In the genomic region with DNA sequence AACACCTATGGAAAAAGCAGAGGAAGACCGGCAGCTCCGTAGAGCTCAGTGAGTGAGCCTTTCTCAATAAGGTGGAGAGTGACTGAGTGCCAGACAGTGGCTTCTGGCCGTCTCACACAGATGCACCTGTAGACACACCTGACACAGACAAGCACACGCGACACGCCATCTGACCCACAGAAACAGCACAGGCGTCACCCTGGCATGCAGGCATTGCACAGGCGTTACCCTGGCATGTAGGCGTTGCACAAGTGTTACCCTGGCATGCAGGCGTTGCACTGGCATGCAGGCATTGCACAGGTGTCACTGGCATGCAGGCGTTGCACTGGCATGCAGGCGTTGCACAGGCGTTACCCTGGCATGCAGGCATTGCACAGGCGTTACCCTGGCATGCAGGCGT, we compare ENCODE assay signal across 26 mouse cellular contexts. TPM values are rescaled to one million over a fixed set of nuclear protein-coding genes. Genes with fewer than 3 reads are reported as not detected.
DNase-seq lines count a peak whose midpoint lies in the region; ATAC-seq and TF ChIP-seq lines count a peak whose summit lies in the region.
"Had no signal": no experiment of that assay in that cellular context is flagged by ENCODE, and none has a peak within 500 bp of the region (broad histone marks: within the 10 kb centered on the region; RNA-seq: fewer than 3 reads in every experiment).

No protein-coding gene starts in this region.

- H3K4me3 ChIP-seq in heart, embryonic 11.5 days (ENCODE audit: low read depth, low read length), result no peak overlapping the region
- H3K4me3 ChIP-seq in megakaryocyte, embryonic 14.5 days (replicated peaks), result peak overlapping the region; percentile 46
- H3K4me3 ChIP-seq in myocyte, result no peak overlapping the region
- no peak overlapping the region for H3K4me3 ChIP-seq in liver, postnatal 0 days (ENCODE audit: low read depth, low read length)

- TF ChIP-seq CTCF in liver, postnatal 0 days (IDR thresholded peaks at IDR 0.05; ENCODE audit: low read depth), result no peak

- H3ac ChIP-seq in myocyte (ENCODE audit: control insufficient read depth, insufficient read length), result no peak overlapping the region

- no peak overlapping the region for H3K4me2 ChIP-seq in heart, embryonic 11.5 days
- H3K4me2 ChIP-seq in myocyte (ENCODE audit: low read depth), result no peak overlapping the region
- no peak overlapping the region for H3K4me2 ChIP-seq in liver, postnatal 0 days (ENCODE audit: low read depth, low read length)

- no peak overlapping the region for H3K27ac ChIP-seq in heart, embryonic 11.5 days (ENCODE audit: low read depth, low read length)
- no peak overlapping the region for H3K27ac ChIP-seq in liver, postnatal 0 days (ENCODE audit: low read depth)

- TF ChIP-seq EP300 in liver, postnatal 0 days (IDR thresholded peaks at IDR 0.05; ENCODE audit: low read depth), result no peak

- no peak for TF ChIP-seq POLR2A in myocyte (IDR thresholded peaks at IDR 0.05; ENCODE audit: insufficient read length, low read depth)

- no peaks in the 10 kb centered on the region for H3K9me3 ChIP-seq in heart, embryonic 11.5 days (replicated peaks; ENCODE audit: control insufficient read depth, low read length)
- no peaks in the 10 kb centered on the region for H3K9me3 ChIP-seq in megakaryocyte, embryonic 14.5 days
- H3K9me3 ChIP-seq in liver, postnatal 0 days (ENCODE audit: low read length), result no peaks in the 10 kb centered on the region
- H3K9me3 ChIP-seq: G1E had no signal

- peak; percentile 80 for DNase-seq in heart, adult 11 months
- no peak for DNase-seq in liver, postnatal 0 days
- no peak for DNase-seq in adipocyte (ENCODE audit: low spot score)
- DNase-seq: adrenal gland, adult 2 months; adrenal gland, adult 8-10 months; adrenal gland, postnatal 10 days; adrenal gland, postnatal 14 days; adrenal gland, postnatal 25 days; adrenal gland, postnatal 36 days; B cell, adult 2 months; cerebellum, adult 11 months; cerebellum, adult 11-12 months; cerebellum, adult 18-20 months had no signal

- H3K9ac ChIP-seq in heart, embryonic 11.5 days (ENCODE audit: low read depth, low read length), result no peak overlapping the region
- no peak overlapping the region for H3K9ac ChIP-seq in liver, postnatal 0 days (replicated peaks)

- H3K4me1 ChIP-seq in heart, embryonic 11.5 days (ENCODE audit: control insufficient read depth, insufficient read depth, low read length), result peaks cover 18% of the 10 kb centered on the region
- peaks cover 47% of the 10 kb centered on the region for H3K4me1 ChIP-seq in megakaryocyte, embryonic 14.5 days
- H3K4me1 ChIP-seq in liver, postnatal 0 days (ENCODE audit: insufficient read depth), result no peaks in the 10 kb centered on the region

- no peaks in the 10 kb centered on the region for H3K79me2 ChIP-seq in myocyte (ENCODE audit: control insufficient read depth, insufficient read depth)

- 91% methylated on average over 15 of the region's 15 CpGs for WGBS in heart, embryonic 11.5 days (ENCODE audit: insufficient replicate concordance)
- 87% methylated on average over 15 of the region's 15 CpGs for WGBS in liver, postnatal 0 days (ENCODE audit: insufficient replicate concordance)

- H3K36me3 ChIP-seq in heart, embryonic 11.5 days (ENCODE audit: control insufficient read depth, insufficient read depth, low read length), result no peaks in the 10 kb centered on the region
- peaks cover 20% of the 10 kb centered on the region for H3K36me3 ChIP-seq in megakaryocyte, embryonic 14.5 days (replicated peaks; ENCODE audit: low read length)
- H3K36me3 ChIP-seq in myocyte (ENCODE audit: control insufficient read depth, insufficient read depth), result no peaks in the 10 kb centered on the region
- H3K36me3 ChIP-seq in liver, postnatal 0 days (replicated peaks; ENCODE audit: insufficient read depth, low read length), result no peaks in the 10 kb centered on the region
- H3K36me3 ChIP-seq: G1E had no signal

- ATAC-seq in heart, embryonic 11.5 days (replicated peaks; ENCODE audit: insufficient number of reproducible peaks, low FRiP score, low TSS enrichment), result no peak
- ATAC-seq in megakaryocyte, adult 5-6 weeks (ENCODE audit: poor library complexity, severe bottlenecking), result no peak
- 0 out of 2 replicates have a peak, but pooled peaks have one; percentile 38 for ATAC-seq in erythroblast, adult 5-6 weeks (replicated peaks; ENCODE audit: low FRiP score, poor library complexity, severe bottlenecking)
- no peak for ATAC-seq in liver, postnatal 0 days
- ATAC-seq: activated CD4-positive, CD25-positive, alpha-beta regulatory T cell, adult 4 months; CD4-positive, CD25-positive, alpha-beta regulatory T cell, adult 4 months; Patski had no signal

- no peaks in the 10 kb centered on the region for H3K27me3 ChIP-seq in heart, embryonic 11.5 days (ENCODE audit: control insufficient read depth, insufficient read depth, low read length)
- peaks cover 33% of the 10 kb centered on the region for H3K27me3 ChIP-seq in megakaryocyte, embryonic 14.5 days (replicated peaks)
- H3K27me3 ChIP-seq in myocyte (ENCODE audit: control insufficient read depth, insufficient read depth, insufficient read length), result no peaks in the 10 kb centered on the region
- H3K27me3 ChIP-seq in liver, postnatal 0 days (ENCODE audit: insufficient read depth, low read length), result no peaks in the 10 kb centered on the region
- H3K27me3 ChIP-seq: CH12.LX, Patski had no signal

TF ChIP-seq in myocyte, 11 proteins besides CTCF, POLR2A, EP300 and RAD21:
- no peak for TF ChIP-seq CEBPB (IDR thresholded peaks at IDR 0.05; ENCODE audit: insufficient read depth, poor library complexity, severe bottlenecking)
- TF ChIP-seq MYOG (IDR thresholded peaks at IDR 0.05; ENCODE audit: control insufficient read depth in 1 of 3, insufficient read depth in 1 of 3, insufficient read length in 2 of 3, low read depth in 2 of 3), result peak in 1 of 3 experiments; percentile 59
- TF ChIP-seq TCF12 (IDR thresholded peaks at IDR 0.05; ENCODE audit: insufficient read depth, poor library complexity, severe bottlenecking), result no peak
- no peak for TF ChIP-seq E2F4 (IDR thresholded peaks at IDR 0.05; ENCODE audit: insufficient read depth)
- peak in 1 of 3 experiments; percentile 14 for TF ChIP-seq MYOD1 (IDR thresholded peaks at IDR 0.05; ENCODE audit: control insufficient read depth in 1 of 3, insufficient read length in 2 of 3, low read depth in 2 of 3)
- TF ChIP-seq MAX (IDR thresholded peaks at IDR 0.05; ENCODE audit: low read depth), result no peak
- no peak for TF ChIP-seq USF1 (IDR thresholded peaks at IDR 0.05; ENCODE audit: low read depth)
- TF ChIP-seq SRF (IDR thresholded peaks at IDR 0.05; ENCODE audit: control insufficient read depth, insufficient read length, low read depth), result no peak
- no peak for TF ChIP-seq REST (IDR thresholded peaks at IDR 0.05; ENCODE audit: insufficient read depth, insufficient read length)
- TF ChIP-seq TCF3 (IDR thresholded peaks at IDR 0.05; ENCODE audit: insufficient read length, low read depth), result no peak
- TF ChIP-seq POLR2AphosphoS2 (IDR thresholded peaks at IDR 0.05; ENCODE audit: insufficient read length, low read depth), result peak; percentile 66

RNA-seq across cellular contexts. Expression of a gene that starts 9.9 kb away (rescaled TPM):
- polyA plus RNA-seq in heart, embryonic 11.5 days (2014; fragmentation: Nextera tagmentation; extraction: Ambion mirVana), result not detected in 2 replicates
- 0.15 TPM in 1 of 2 replicates, not detected in the other for polyA plus RNA-seq in megakaryocyte, embryonic 14.5 days (2012; ENCODE audit: insufficient read depth, low replicate concordance)
- not detected in 2 replicates for total RNA-seq in megakaryocyte, adult 5-6 weeks (2015)
- not detected in 2 replicates for total RNA-seq in megakaryocyte, adult 5-6 weeks (2017)
- not detected in 2 replicates for total RNA-seq in erythroblast, adult 5-6 weeks (2015; ENCODE audit: low replicate concordance)
- total RNA-seq in erythroblast, adult 5-6 weeks (2017; ENCODE audit: low replicate concordance), result not detected in 2 replicates
- 8.2 TPM for polyA plus RNA-seq in myocyte (2012; fragmentation: generic; extraction: Trizol)
- polyA plus RNA-seq in liver, postnatal 0 days (2015; fragmentation: Nextera tagmentation; extraction: Ambion mirVana), result 0.25 TPM in 1 of 2 replicates, not detected in the other
- total RNA-seq: adrenal gland, adult 18-20 months; adrenal gland, adult 2 months; adrenal gland, postnatal 14 days; adrenal gland, postnatal 25 days; adrenal gland, postnatal 36 days; MEL had no signal
- polyA plus RNA-seq: activated CD4-positive, CD25-positive, alpha-beta regulatory T cell, adult 4 months; adrenal gland, adult 2 months; brain, embryonic 14.5 days; CD4-positive, CD25-positive, alpha-beta regulatory T cell, adult 4 months; G1E had no signal

RNA-seq across cellular contexts. Expression of a gene that starts 31.7 kb away (rescaled TPM):
- 0.52 and 0.83 TPM in 2 replicates for polyA plus RNA-seq in heart, embryonic 11.5 days (2014; fragmentation: Nextera tagmentation; extraction: Ambion mirVana)
- 3.2 and 4.6 TPM in 2 replicates for polyA plus RNA-seq in megakaryocyte, embryonic 14.5 days (2012; ENCODE audit: insufficient read depth, low replicate concordance)
- not detected in 2 replicates for total RNA-seq in megakaryocyte, adult 5-6 weeks (2015)
- not detected in 2 replicates for total RNA-seq in megakaryocyte, adult 5-6 weeks (2017)
- not detected in 2 replicates for total RNA-seq in erythroblast, adult 5-6 weeks (2015; ENCODE audit: low replicate concordance)
- total RNA-seq in erythroblast, adult 5-6 weeks (2017; ENCODE audit: low replicate concordance), result not detected in 2 replicates
- polyA plus RNA-seq in myocyte (2012; fragmentation: generic; extraction: Trizol), result 31.3 TPM
- 0.50 and 0.74 TPM in 2 replicates for polyA plus RNA-seq in liver, postnatal 0 days (2015; fragmentation: Nextera tagmentation; extraction: Ambion mirVana)
- total RNA-seq: G1E, MEL had no signal
- polyA plus RNA-seq: activated CD4-positive, CD25-positive, alpha-beta regulatory T cell, adult 4 months; CD4-positive, CD25-positive, alpha-beta regulatory T cell, adult 4 months; G1E had no signal

RNA-seq across cellular contexts. Expression of a gene that starts 50.2 kb away (rescaled TPM):
- 0.07 TPM in 1 of 2 replicates, not detected in the other for polyA plus RNA-seq in heart, embryonic 11.5 days (2014; fragmentation: Nextera tagmentation; extraction: Ambion mirVana)
- polyA plus RNA-seq in megakaryocyte, embryonic 14.5 days (2012; ENCODE audit: insufficient read depth, low replicate concordance), result 1.0 TPM in 1 of 2 replicates, not detected in the other
- total RNA-seq in megakaryocyte, adult 5-6 weeks (2015), result not detected in 2 replicates
- not detected in 2 replicates for total RNA-seq in megakaryocyte, adult 5-6 weeks (2017)
- not detected in 2 replicates for total RNA-seq in erythroblast, adult 5-6 weeks (2015; ENCODE audit: low replicate concordance)
- total RNA-seq in erythroblast, adult 5-6 weeks (2017; ENCODE audit: low replicate concordance), result 0.17 TPM in 1 of 2 replicates, not detected in the other
- polyA plus RNA-seq in myocyte (2012; fragmentation: generic; extraction: Trizol), result 0.02 TPM
- polyA plus RNA-seq in liver, postnatal 0 days (2015; fragmentation: Nextera tagmentation; extraction: Ambion mirVana), result not detected in 2 replicates
- total RNA-seq: MEL had no signal
- polyA plus RNA-seq: activated CD4-positive, CD25-positive, alpha-beta regulatory T cell, adult 4 months; G1E had no signal

RNA-seq across cellular contexts. Expression of a gene that starts 53.5 kb away (rescaled TPM):
- 81.0 and 88.3 TPM in 2 replicates for polyA plus RNA-seq in heart, embryonic 11.5 days (2014; fragmentation: Nextera tagmentation; extraction: Ambion mirVana)
- polyA plus RNA-seq in megakaryocyte, embryonic 14.5 days (2012; ENCODE audit: insufficient read depth, low replicate concordance), result 1.1 and 10.4 TPM in 2 replicates
- 102 TPM in 2 replicates for total RNA-seq in megakaryocyte, adult 5-6 weeks (2015)
- total RNA-seq in megakaryocyte, adult 5-6 weeks (2017), result 122 and 126 TPM in 2 replicates
- 39.8 and 43.9 TPM in 2 replicates for total RNA-seq in erythroblast, adult 5-6 weeks (2015; ENCODE audit: low replicate concordance)
- total RNA-seq in erythroblast, adult 5-6 weeks (2017; ENCODE audit: low replicate concordance), result 53.4 and 65.9 TPM in 2 replicates
- polyA plus RNA-seq in myocyte (2012; fragmentation: generic; extraction: Trizol), result 26.3 TPM
- polyA plus RNA-seq in liver, postnatal 0 days (2015; fragmentation: Nextera tagmentation; extraction: Ambion mirVana), result 20.7 and 25.8 TPM in 2 replicates
